Mouse (Mus musculus): ENCODE results near the gene Rab11fip3.
"Not testable (repeated sequence)": the region's sequence is repeated elsewhere in the genome, so short reads cannot be mapped to it uniquely, and the experiment has no call there.

Gene Rab11fip3

DNA sequence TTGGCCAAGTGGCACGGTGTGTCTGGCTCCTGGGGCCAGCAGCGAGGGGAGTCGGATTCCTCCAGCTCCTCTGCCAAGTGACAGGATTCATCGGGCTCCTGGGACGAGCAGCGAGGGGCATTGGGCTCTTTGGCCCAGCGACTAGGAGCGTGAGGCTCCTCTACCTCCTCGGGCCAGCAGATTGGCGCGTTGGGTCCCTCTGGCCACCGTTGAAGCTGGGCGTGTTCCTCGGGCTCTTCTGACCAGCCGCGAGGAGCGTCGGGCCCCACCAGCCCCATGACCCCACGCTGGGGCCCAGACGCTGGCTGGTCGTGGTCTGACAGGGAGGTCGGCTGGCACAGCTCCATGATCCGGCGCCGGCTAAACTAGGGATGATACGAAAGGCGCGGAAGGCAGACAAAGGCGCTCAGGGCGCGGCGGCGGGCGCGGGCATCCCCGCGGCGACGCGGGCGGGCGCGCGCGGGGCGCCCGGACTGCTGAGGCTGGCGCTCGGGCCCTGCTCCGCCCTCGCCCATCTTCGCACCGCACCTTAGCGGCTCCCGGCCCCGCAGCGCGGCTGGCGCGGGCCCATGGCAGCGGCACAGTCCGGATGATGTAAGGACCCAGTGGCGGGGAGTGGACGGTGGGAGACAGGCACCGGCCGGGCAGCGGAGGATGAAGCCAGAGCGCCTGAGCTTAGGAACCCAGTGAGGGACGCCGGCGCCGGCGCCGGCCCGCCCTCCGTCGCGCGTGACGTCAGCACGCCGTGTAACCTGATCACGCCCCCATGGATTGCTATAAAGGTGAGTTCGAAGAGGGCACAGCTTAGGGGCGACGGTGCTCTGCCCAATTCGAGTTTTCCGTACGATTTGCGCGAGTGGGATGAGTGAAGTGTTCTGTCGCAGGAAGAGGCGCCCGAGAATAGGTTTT, at the start of gene Rab11fip3:
Rab11fip3 (minus strand) TSS at position 725 of the 909 bp plus-strand sequence.
- peak; percentile 90 to 94 for DNase-seq

DNA sequence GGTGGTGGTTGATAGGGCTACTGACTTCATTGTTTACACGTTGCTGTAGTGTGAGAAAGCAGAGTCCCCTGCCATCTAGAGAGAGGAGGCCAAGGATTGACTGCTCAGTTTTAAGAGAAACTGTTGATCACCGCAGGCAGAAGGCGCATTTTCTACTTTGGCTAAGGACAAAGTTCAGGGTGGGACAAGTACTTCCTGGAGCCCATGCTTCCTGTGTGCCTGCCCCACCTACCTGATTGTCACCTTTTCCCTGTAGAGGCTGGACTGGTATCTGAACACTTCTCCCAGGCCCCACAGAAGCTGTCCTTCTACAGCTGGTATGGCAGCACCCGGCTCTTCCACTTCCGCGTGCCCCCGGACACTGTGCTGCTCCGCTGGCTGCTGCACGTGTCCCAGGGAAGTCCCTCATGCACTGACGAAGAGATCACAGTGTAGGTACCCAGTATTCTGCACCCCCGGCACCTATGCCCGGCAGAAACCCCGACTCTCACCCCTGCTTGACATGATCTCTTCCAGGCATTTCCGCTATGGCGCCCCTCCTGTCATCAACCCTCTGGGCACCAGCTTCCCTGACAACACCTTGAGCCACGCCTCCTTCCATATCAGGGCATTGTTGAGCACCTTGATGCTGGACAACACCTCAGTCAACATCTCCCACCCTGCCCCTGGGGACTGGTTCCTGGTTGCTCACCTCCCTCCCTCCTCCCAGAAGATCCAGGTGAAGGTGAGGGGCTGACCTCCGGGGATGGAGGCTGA, 47.3 kb upstream of the Rab11fip3 start:
- no peak for DNase-seq

DNA sequence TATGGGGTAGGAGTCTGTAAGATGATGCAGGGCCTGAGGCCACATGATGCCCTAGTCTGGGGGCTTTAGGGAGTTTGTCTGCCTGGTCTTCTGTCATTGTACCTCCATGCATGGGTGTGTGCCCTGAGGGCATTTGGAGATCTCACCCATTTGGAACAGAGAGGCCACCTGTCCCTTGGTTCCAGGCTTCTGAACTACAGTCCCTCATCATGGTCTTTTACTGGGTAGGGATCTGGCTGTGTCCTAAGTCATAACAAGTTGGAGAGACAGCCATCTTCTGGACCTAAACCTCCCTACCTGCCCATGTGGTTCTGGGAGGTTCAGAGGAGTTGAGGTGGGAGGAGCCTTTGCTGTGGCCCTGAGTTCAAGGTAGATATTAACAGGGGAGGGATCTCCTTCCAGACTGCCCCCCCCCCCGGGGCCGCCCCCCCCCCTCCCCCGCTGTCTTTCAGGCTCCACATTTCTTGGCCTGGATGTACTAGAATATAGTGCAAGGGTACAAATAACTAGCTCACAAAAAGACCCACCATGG, 46.7 kb upstream of the Rab11fip3 start:
- DNase-seq: no peak

DNA sequence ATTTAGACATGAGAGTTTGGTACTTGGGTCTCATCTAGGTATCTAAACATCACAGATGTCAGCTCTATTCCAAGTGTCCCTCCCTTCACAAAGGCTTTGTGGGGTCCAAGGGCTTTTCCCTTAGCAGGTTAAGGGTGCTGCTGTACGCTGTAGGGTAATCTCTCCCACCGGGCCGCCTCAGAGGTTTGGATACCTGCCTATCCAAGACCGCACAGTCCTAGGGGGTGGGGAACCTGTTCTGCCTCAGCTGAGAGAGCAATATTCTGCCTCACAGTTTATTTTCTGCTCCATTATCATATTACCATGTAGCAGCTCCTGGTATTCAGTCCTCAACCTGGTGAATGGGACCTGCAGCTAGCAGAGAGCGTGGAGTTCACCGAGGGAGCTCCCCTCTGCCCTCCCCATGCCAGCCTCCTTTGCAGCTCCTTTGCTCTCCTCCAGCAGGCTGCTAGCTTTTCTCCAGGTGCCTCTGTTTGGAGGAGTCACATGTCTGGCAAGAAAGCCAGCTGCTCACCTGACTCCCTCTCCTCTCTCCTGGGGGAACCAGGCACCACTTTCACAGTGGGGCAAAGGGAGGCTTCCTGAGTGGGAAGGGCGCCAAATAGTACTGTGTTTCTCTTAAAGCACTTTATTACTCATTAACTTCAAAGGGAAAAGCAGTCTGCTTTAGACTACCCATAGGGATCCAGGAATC, 46.0 kb upstream of the Rab11fip3 start:
- DNase-seq: no peak

DNA sequence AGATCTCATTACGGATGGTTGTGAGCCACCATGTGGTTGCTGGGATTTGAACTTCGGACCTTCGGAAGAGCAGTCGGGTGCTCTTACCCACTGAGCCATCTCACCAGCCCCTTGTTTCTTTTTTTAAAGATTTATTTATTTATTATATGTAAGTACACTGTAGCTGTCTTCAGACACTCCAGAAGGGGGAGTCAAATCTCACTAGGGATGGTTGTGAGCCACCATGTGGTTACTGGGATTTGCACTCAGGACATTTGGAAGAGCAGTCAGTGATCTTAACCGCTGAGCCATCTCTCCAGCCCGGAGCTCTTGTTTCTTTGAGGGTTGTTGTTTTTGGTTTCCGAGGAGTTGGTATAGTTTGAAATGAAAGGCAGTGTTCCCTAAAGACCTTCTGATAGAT, 45.1 kb upstream of the Rab11fip3 start:
- DNase-seq: not testable (repeated sequence)

DNA sequence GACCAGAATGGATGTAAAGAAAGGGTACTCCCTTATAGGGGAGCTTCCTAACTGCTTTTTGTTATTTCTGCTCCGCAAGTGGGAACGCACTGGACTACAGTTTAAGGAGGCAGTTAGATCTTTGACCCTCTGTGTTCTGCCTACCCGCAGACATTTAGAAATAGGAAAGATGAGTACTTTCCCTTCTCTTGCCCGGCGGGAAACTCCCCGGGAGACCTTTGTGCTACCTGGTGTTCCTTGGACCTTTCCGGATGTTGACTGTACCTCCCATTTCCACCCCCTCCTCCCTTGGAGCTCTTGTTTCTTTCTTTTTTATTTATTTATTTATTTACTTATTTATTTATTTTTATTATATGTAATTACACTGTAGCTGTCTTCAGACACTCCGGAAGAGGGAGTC, 44.7 kb upstream of the Rab11fip3 start:
- no peak for DNase-seq

DNA sequence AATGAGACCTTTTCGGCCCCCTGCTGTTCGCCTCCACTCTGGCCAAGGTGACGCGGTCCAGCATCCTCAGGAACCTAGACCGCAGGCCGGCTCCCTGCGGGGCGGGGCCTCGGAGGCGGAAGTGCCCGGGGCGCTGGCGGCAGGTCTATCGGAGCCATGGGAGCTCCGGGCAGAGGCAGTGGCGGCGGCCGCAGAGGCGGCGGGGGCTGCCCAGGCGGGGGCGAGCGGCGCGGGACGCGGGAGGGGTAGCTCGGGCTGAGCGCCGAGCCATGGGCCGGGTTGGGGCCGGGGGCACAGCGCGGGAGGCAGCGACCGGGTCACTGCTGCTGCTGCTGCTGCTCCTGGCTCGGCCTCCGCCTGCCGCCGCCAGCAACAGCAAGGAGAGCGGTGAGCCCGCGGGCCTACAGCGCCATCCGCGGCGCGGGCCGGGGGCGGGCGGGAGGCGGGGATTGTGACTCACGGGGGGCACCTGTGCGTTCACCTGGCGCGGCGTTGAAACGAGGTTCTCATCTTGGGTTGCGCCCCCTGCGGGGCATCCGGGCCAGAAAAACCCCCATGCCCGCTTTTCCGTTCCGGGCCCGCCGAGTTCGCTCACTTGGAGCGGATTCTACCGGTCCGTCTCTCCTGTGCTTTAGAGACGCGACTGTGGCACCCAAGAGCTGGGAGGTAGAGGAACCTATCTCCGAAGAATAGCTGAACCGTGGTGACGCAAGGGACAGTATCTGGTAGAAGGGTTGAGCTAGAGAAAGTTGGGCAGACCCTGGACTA, 44.0 kb upstream of the Rab11fip3 start, which contains the start of gene Tmem8:
Tmem8 (plus strand) TSS at position 119 of the 768 bp plus-strand sequence.
- DNase-seq: peak; percentile 82 to 83

DNA sequence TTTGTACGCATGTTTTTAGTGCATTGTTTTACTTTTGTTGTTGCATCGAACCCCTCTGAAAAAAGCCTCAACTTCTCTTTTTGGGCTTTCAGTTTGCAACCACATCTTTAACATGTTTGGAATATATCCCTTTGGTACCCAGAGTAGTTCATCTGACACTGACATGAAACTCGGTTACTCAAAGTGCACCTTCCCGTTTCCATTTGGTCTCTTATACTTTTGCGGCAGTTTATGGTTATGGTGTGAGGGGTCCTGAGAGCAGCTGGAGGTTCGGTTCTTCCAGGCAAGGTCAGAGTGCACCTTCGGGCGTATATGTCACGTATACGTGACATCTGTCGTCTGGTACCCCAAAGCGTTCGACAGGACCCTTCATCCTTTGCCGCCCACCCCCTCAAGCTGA, 43.4 kb upstream of the Rab11fip3 start:
- no peak for DNase-seq

DNA sequence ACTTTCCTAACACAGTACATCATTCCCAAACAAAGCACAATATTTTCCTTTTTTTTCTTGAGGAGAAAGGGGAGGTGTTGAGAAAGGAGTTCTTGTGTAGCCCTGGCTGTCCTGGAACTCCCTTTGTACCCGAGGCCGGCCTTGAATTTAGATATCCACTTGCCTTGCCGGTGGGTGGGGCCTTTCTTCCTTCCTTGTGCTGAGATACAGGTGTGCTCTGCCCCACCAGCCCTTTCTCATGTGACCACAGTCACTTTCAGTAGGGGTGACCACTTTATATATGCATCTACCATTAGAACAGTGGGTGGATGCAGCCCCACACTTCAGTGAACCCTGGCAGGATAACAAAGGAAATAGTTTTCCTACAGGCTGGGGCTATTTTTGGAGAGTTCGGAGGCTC, 42.4 kb upstream of the Rab11fip3 start:
- DNase-seq: no peak

DNA sequence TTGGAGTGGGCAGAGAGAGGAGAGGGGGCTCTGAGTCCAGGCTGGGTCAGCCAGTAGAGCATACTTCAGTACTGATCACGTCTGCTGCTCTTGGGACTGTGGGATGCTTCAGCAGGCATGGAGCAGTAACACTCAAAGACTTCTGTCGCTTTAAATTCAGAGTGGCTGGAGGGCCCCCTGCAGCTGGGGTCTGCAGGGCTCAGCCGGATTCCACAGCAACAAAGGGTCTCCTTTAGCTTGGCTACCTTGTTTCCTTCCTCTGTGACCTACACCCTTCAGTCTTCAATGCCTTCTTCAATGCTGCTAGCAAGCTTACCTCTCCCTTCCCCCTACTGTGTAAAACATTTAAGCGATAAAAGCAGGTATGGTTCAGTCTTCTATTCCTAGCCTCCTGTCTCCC, 41.7 kb upstream of the Rab11fip3 start:
- no peak for DNase-seq

DNA sequence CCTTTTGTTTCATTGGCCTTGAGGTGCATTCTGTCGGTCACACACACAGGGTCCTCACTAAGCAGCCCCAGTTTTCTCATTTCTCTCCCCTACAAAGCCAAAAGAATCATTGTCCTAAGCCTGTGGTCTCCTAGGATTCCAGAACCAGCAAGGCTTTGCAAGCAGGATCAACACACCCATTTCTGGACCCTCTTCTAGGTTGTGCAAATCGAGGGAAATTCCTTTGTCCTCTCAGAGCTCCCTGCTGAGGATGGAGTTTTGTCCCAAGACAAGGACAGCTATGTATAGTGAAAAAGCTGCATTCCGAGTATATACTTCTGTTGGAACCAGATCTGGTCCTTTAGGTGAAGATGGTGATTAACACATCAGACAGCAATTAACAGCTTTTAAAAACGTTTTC, 40.8 kb upstream of the Rab11fip3 start:
- no peak for DNase-seq

DNA sequence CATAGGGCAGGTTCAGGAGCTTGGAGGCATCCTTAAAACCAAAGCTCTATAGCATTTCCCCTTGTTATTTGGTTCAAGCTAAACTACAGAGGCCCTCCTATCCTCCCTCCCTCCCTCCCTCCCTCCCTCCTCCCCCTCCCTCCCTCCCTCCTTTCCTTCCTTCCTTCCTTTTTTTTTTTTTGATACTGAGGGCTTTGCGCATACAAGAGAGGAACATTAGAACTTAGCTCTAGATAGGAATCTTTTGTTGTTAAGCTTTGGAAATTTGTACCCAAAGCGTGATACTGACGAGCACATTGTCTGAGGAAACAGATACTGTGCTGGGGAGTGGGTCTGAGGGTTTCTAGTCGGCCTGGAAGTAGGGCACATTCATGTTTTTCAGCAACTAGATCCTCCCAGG, 36.3 kb upstream of the Rab11fip3 start:
- no peak for DNase-seq

DNA sequence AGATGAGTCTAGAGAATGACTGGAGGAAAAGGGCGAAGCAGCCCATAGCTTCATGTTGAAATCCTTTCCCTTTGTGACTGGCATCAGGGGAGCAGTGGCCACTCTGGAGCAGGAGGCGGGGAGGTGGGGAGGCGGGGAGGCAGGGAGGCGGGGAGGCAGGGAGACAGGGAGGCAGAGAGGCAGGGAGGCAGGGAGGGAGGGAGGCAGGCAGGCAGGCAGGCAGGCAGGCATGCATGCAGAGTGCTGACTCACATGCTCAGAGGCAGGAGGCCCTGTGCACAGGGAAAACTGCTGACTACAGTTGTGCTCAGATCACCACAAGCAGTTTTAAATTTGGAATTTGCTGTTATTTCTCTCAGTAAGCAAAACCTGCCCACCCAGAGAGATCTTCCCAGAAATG, 32.1 kb upstream of the Rab11fip3 start:
- no peak for DNase-seq

DNA sequence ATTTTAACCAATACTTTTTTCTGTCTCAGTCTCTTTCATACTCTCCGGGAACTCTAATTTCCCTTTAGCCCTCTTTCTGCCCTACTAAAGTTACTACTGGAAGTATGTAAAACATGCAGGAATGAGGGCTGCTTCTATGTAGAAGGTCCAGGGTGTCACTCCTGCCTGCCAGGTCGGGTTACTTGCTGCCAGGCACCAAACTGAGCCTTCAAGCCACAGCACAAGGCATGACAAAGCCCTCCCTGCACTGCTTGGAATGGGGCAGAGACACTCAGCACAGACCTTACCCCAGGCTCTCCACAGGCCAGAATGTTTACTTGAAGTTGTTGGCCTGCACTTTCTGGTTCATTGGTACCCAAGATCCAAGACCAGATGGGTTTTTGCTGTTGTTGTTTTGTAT, 30.8 kb upstream of the Rab11fip3 start:
- DNase-seq: no peak

DNA sequence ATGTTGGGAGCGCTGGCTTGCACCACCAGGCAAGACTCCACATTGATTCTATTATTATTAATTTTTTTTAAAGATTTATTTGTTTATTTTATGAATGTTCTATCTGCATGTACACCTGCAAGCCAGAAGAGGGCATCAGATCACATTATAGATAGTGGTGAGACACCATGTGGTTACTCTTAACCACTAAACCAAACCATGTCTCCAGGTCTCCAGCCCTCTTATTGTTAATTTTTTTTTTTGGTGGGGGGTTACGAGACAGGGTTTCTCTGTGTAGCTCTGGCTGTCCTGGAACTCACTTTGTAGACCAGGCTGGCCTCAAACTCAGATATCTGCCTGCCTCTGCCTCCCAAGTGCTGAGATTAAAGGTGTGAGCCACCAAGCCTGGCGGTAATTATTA, 30.0 kb upstream of the Rab11fip3 start:
- DNase-seq: peak in 1 of 2 experiments; percentile 49

DNA sequence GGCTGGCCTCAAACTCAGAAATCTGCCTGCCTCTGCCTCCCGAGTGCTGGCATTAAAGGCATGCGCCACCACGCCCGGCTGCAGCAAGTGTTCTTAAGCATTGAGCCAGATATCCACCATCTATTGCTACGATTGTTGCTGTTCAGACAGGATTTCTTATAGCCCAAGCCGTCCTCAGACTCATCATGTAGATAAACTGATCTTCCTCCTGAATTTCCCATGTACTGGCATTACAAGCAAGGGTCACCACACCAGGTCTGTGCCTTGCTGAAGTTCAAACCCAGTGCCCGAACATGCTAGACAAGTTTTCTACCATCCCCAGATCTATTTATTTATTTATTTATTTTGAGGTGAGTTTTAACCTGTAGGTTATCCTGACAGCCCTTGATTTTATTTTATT, 29.1 kb upstream of the Rab11fip3 start:
- DNase-seq: no peak

DNA sequence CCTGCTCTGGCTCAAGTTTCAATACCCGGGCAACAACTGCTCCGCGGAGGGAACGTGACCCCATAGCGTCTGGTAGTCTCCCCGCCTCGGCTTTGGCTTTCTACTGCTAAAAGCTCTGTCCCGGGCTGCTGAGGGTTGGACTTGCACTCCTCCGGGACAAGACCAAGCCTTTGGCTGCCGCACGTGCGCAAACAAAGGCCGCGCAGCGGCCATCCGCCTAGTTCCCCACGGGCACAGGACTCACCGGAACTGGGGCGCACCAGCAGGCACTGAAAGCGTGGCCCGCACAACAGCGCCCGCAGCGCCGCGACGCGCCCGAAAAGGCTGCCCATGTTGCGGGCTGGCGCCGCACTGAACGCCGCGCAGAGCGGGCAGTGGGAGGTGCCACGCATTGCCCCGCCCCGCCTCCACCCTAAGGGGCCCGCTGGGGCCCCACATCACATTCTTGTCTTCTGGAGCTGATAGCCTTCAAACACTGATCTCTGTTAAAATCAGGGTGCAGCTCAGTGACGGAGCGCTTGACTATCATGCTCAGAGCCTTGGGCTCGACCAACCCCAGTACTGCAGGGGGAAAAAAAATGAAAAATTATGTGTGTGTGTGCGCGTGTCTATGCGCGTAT, 25.9 kb upstream of the Rab11fip3 start, which contains the start of gene Nme4:
Nme4 (minus strand) TSS at position 482 of the 620 bp plus-strand sequence.
- peak; percentile 69 to 75 for DNase-seq

DNA sequence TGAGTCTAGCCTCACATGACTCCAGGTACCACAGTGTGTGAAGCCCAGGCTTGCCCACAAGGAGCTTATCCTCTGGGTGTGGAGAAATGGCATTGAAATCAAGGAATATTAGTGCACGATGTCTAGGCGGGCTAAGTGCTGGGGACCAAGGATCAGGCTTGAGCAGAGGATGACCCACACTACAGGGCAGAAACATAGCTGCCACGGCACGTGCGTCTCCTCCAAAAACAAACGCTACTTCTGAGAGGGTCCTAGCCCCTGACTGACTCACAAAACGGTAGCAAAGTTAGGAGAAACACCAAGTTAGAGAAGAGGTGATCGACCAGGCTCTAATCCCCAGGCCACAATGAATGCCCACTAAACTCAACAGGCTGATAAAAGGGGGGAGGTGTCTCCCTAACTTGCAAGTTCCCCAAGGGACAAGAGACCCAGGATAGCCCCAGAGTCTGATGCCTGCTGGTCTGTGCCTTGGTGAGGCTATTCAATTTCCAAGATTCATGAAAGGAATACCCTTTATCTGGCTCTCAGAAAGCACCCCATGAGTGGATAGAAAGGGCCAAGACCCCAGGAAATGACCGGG, 25.3 kb upstream of the Rab11fip3 start:
- no peak for DNase-seq

DNA sequence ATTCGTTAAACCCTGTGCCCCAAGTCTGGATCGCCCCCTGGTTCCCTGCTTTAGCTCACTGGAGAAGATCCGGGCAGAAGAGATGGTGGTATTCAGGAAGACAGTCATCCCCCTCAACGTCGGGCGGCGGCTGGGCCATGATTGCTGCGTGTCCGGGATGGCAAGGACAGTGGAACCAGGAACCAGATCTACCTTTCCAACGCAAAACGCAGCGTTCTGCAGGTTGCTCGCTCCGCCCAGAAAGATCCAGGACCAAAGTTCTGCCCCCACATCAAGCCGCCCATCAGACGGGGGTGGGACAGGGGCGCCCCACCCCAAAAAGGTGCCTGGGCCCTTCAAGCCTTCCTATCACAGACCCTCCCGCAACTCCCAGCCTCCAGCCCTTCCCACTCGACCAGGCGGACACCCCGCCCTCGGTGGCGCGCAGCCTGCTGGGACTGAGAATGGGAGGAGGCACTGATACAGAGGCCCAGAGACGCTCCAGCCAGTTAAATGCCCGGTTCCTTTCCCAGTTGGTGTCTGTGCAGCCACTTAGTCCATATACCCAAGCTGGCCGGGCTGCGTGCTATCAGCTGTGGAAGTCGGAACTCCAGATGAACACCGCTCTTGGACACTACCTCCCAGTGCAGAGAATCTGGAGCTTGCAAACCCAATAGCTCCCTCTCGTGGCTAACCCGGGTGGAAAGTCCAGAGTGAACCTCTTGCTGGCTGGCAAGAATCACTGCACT, 20.7 kb upstream of the Rab11fip3 start, which contains the start of gene Decr2:
Decr2 (minus strand) TSS at position 433 of the 728 bp plus-strand sequence.
- peak; percentile 94 to 95 for DNase-seq

DNA sequence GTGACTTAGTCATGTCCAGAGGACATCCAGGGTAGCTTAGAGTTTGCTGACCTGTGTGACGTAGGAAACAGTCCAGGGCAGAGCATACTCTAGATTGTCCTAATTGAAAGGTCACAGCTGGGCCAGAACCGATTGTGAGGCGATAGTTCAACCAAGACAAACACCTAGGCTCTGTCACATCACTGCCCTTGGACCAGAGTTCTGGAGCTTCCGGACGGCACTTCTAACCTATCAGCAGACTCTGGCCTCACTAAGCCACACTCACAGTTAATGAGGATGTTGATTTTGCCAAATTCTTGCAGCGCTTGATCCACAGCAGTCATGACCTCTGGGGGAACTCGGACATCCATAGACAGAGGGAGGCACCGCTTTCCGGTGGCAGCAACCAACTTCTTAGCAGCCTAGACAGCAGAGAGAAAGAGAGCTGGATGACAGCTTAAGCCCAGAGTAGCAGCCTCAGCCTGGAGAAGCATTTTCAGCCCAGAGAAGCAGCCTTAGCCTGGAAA, 17.8 kb upstream of the Rab11fip3 start:
- DNase-seq: no peak
